Mouse (Mus musculus) olfactory bulb, adult 2 months (tissue): ENCODE data around the gene Gpc1.
A peak's percentile ranks its signal among the peaks of the same experiment; 100 is the strongest.

ENCODE experiments used
- CTCF ChIP-seq: fragments of 200-500 bp; IDR thresholded peaks from 2 replicates; pipeline ENCODE4 v1.5.1; 2012; ENCODE audit warnings: low read depth, mild to moderate bottlenecking, low read length, moderate library complexity; ENCODE audit not compliant: insufficient read depth
- POLR2A ChIP-seq: fragments of 200-500 bp; IDR thresholded peaks from 2 replicates; pipeline ENCODE4 v1.6.1; 2012; ENCODE audit warnings: mild to moderate bottlenecking, low read depth, low read length, moderate library complexity; ENCODE audit not compliant: insufficient read depth

DNA sequence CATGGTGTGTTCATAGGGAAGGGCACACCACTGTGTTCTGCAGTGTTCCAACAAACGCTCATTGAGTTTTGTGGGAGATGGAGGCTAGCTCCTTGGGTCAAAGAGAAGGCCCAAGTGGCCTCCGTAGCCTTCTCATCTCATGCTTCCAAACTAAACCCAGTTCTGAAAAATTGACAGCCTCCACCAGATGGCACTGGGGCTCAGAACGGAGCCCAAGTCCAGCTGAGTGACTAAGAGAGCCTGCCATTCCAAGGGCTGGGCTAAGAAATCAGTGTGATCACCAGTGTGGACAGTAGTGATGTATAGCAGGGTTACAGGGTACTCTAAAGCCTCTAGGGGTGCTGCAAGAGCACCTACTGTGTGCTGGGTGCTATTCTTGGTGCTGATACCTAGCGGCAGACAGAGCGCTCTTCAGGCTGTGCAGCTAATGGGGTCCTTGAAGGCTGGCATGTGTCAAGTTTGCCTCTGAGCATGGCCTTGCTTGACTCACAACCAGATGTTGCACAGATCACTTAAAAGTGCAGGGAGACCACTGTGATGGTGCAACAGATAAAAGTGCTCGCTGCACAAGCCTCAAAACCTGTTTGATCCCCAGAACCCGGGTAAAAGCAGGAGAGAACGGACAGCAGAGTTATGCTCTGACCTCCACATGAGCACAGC is 8.9 kb downstream of the Gpc1 start:
- TF ChIP-seq CTCF (0 out of 2 replicates have a peak, but pooled peaks have one; percentile 19), POLR2A (no peak)
